Mouse (Mus musculus) intestine, postnatal 0 days (tissue): ENCODE data around the gene Cdkal1. TPM values are rescaled to one million over a fixed set of nuclear protein-coding genes. Genes with fewer than 3 reads are reported as not detected.

ENCODE experiments used
- ATAC-seq: fragments of 200-750 bp; cut with Nextera tagmentation; 2 replicates; pipeline ENCODE4 v1.8.0; 2017; ENCODE audit warnings: mild to moderate bottlenecking, moderate TSS enrichment, moderate library complexity
- H3K27ac ChIP-seq: fragments of 300-500 bp; sonication (generic); 2 replicates; pipeline ENCODE4 v1.5.1; 2014; ENCODE audit warnings: mild to moderate bottlenecking, low read depth, low read length, moderate library complexity
- H3K27me3 ChIP-seq: fragments of 300-500 bp; sonication (generic); replicated peaks from 2 replicates; pipeline ENCODE4 v1.6.1; 2014; ENCODE audit warnings: low read length, mixed read lengths; ENCODE audit not compliant: control insufficient read depth, insufficient read depth
- H3K36me3 ChIP-seq: fragments of 300-500 bp; sonication (generic); 2 replicates; pipeline ENCODE4 v1.6.1; 2014; ENCODE audit warnings: mild to moderate bottlenecking, moderate library complexity; ENCODE audit not compliant: control insufficient read depth, insufficient read depth
- H3K4me1 ChIP-seq: fragments of 300-500 bp; sonication (generic); replicated peaks from 2 replicates; pipeline ENCODE4 v1.6.1; 2014; ENCODE audit warnings: antibody characterized with exemption, low read length, mixed read lengths; ENCODE audit not compliant: control insufficient read depth, insufficient read depth
- H3K4me2 ChIP-seq: fragments of 300-500 bp; sonication (generic); replicated peaks from 2 replicates; pipeline ENCODE4 v1.6.1; 2014; ENCODE audit warnings: low read depth, mild to moderate bottlenecking, moderate library complexity
- H3K4me3 ChIP-seq: fragments of 300-500 bp; sonication (generic); 2 replicates; pipeline ENCODE4 v1.5.1; 2014; ENCODE audit warnings: low read depth, low read length
- H3K9ac ChIP-seq: fragments of 300-500 bp; sonication (generic); 2 replicates; pipeline ENCODE4 v1.6.1; 2014; ENCODE audit warnings: mild to moderate bottlenecking, low read depth, low read length
- H3K9me3 ChIP-seq: fragments of 300-500 bp; sonication (generic); 2 replicates; pipeline ENCODE4 v1.6.1; 2016; ENCODE audit warnings: mixed run types; ENCODE audit not compliant: control insufficient read depth
- CTCF ChIP-seq: sonication (generic); IDR thresholded peaks from 2 replicates; pipeline ENCODE4 v1.5.1; 2016; ENCODE audit warnings: low read depth, mild to moderate bottlenecking, control low read depth, antibody characterized with exemption, moderate library complexity
- WGBS: fragments of 180-500 bp; shearing (Covaris S2); extraction: QIAGEN DNeasy Blood & Tissue Kit; methylation state at CpG from one replicate; pipeline ENCODE4 v1.1.7; 2014; 5-methylcytosine and 5-hydroxymethylcytosine counted together
- polyA plus RNA-seq: library from polyadenylated mRNA; unstranded; fragments of >200 nt; fragmentation: Nextera tagmentation; extraction: Ambion mirVana; gene quantifications from 2 replicates; pipeline ENCODE4 v1.2.1, GENCODE M21; 2015

Gene Cdkal1
- polyA plus RNA-seq, 1 experiment from 2014 or later: 13.5 TPM

DNA sequence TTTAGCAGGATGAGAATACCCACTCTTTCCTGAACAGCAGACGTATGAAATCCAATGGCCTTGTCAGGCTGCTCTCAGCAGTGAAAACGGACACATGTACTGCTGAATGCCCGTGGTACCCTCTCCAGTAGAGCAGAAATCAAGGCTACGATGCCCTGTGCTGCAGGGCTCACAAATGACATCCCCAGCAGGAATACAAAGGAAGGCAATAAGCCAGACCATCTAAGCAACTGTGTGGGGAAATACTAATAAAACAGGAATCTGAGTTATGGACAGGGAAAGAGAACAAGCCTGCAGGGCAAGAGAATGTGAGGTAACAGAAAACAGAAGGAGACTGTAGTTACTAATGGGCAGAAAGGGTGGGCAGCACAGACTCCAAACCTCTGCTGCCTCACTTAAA, 425.6 kb downstream of the Cdkal1 start:
- Histone ChIP-seq H3K4me1 (no peaks in the 10 kb centered on the region), H3K9me3 (no peaks in the 10 kb centered on the region), H3K36me3 (no peaks in the 10 kb centered on the region), H3K4me3 (no peak overlapping the region), H3K27ac (no peak overlapping the region), H3K4me2 (no peak overlapping the region), H3K27me3 (no peaks in the 10 kb centered on the region), H3K9ac (no peak overlapping the region)
- ATAC-seq: no peak
- no peak for TF ChIP-seq CTCF
- 89% methylated on average over 4 of the region's 4 CpGs for WGBS

DNA sequence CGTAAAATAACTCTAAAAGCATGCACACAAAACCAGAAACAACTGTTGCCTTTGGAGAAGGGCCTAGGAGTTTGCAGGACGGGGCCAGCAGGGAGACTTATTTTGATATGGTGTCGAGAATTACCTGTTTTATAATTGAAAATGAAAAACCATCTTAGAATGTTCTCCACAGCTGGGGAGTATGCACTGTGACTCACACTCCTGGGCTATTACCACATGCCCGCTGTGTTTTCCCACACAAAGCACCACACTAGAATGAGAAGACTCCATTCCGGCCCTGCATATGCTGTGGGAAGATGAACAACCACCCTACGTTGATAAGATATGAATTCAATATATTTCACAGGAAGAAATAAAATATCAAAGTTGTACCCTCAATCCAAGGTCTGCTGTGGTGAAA, 426.3 kb downstream of the Cdkal1 start:
- Histone ChIP-seq H3K9me3 (no peaks in the 10 kb centered on the region), H3K4me3 (no peak overlapping the region), H3K4me1 (no peaks in the 10 kb centered on the region), H3K4me2 (no peak overlapping the region), H3K36me3 (no peaks in the 10 kb centered on the region), H3K27ac (no peak overlapping the region), H3K27me3 (no peaks in the 10 kb centered on the region), H3K9ac (no peak overlapping the region)
- 91% methylated on average over 6 of the region's 6 CpGs for WGBS
- no peak for ATAC-seq
- TF ChIP-seq CTCF: no peak

DNA sequence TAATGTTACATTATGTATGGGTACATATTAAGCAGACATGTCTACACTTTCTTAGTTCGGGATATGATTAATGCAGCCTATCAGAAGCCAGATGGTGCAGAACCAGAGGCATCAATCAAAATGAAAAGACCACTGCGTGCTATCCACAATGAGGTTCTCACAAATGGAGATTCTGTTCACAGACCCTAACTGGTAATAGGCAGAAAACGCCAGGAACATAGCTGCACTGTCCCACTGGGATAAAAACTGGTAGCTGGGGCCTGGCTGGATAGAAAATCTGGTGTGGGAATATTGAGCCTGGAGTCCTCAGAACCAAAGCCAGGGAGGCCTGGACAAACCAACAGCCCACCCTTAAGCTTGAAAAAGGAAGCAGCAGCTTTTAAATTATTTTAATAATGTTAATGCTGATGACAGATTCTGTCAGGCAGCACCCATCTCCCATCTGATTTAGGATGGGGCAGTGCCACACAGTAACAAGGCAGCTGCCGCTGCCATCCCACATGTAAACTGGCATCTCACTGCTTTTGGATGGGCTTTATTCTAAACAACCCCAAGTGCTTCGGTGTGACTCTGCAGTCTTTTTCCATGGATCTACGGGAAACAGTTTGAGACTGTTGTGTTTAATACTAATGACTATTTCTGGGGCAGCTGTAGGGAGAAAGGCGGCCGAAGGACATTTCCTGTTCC, 438.9 kb downstream of the Cdkal1 start:
- Histone ChIP-seq H3K36me3 (no peaks in the 10 kb centered on the region), H3K9me3 (no peaks in the 10 kb centered on the region), H3K4me3 (no peak overlapping the region), H3K9ac (no peak overlapping the region), H3K27me3 (no peaks in the 10 kb centered on the region), H3K4me1 (no peaks in the 10 kb centered on the region), H3K27ac (no peak overlapping the region), H3K4me2 (no peak overlapping the region)
- no peak for ATAC-seq
- TF ChIP-seq CTCF: no peak
- WGBS: 52% methylated on average over 8 of the region's 8 CpGs

DNA sequence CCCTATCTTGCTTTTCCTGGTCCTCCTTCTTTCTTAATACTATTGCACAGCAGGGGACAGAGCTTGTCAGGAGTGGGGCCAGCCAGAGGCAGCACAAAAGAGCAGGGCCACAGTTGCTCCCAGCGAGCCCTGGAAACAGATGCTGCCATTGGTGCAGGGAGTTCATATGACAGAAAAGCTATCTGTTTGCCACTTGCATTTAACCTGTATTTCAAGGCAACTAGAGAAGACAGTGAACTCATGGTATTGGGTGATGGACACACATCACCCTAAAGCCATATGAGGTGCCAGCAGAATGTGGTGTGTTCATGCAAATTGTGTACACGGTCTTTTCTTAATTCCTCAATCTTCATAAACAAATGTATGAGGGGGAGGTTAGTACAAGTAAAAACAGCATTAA, 439.5 kb downstream of the Cdkal1 start:
- WGBS: 67% methylated on average over 2 of the region's 2 CpGs

DNA sequence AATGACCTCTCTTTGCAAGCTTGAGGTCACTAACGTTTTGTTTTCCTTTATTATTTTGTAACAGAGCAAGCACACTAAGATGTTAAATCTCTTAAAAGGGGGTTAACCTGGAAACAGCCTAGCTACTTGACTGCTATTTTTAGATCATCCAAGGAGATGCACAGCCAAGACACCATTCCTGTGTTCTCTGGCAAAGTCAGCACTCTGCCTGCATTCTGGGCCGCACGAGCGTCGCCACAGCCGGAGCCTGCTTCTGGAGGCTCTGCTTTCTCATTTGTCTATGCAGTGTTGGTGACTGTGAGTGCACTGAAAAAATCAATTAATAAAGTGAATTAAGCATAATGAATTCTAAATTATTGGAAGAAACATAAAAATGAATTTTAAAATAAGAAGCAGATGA, 440.6 kb downstream of the Cdkal1 start:
- no peak for ATAC-seq
- no peak overlapping the region for H3K4me2 ChIP-seq
- H3K27ac ChIP-seq: no peak overlapping the region
- H3K9me3 ChIP-seq: no peaks in the 10 kb centered on the region
- H3K36me3 ChIP-seq: no peaks in the 10 kb centered on the region
- no peak overlapping the region for H3K9ac ChIP-seq
- H3K4me3 ChIP-seq: no peak overlapping the region
- no peak for TF ChIP-seq CTCF
- H3K4me1 ChIP-seq: no peaks in the 10 kb centered on the region
- H3K27me3 ChIP-seq: no peaks in the 10 kb centered on the region
- 66% methylated on average over 6 of the region's 6 CpGs for WGBS

More for the DNA sequence above, 439.5 kb downstream of the Cdkal1 start:
- H3K36me3 ChIP-seq: no peaks in the 10 kb centered on the region
- no peaks in the 10 kb centered on the region for H3K9me3 ChIP-seq
- no peak overlapping the region for H3K4me2 ChIP-seq
- no peaks in the 10 kb centered on the region for H3K27me3 ChIP-seq
- H3K4me1 ChIP-seq: no peaks in the 10 kb centered on the region
- no peak for ATAC-seq
- no peak overlapping the region for H3K27ac ChIP-seq
- TF ChIP-seq CTCF: no peak
- H3K9ac ChIP-seq: no peak overlapping the region
- H3K4me3 ChIP-seq: no peak overlapping the region

DNA sequence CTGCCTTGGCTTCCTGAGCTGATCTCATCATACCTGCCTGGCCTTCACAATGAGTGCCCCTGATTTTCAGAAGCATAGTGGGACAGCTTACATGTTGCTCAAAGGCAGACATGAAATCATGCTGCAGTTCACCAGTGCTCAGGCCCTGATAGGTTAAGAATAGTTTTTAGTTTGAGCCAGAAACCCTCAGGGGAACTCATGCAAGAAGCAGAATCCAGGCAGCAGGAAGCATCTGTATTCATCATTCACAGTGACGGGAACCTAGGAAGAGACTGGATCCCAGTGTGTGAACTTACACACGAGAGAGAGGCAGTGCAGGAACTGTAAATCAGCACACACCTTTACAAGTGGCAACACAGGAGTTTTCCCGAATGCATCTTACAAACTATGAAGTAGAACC, 441.0 kb downstream of the Cdkal1 start:
- no peaks in the 10 kb centered on the region for H3K9me3 ChIP-seq
- no peak overlapping the region for H3K4me2 ChIP-seq
- ATAC-seq: no peak
- no peak overlapping the region for H3K9ac ChIP-seq
- 67% methylated on average over 3 of the region's 3 CpGs for WGBS
- no peak overlapping the region for H3K27ac ChIP-seq
- H3K4me1 ChIP-seq: no peaks in the 10 kb centered on the region
- TF ChIP-seq CTCF: no peak
- H3K4me3 ChIP-seq: no peak overlapping the region
- no peaks in the 10 kb centered on the region for H3K36me3 ChIP-seq
- no peaks in the 10 kb centered on the region for H3K27me3 ChIP-seq

DNA sequence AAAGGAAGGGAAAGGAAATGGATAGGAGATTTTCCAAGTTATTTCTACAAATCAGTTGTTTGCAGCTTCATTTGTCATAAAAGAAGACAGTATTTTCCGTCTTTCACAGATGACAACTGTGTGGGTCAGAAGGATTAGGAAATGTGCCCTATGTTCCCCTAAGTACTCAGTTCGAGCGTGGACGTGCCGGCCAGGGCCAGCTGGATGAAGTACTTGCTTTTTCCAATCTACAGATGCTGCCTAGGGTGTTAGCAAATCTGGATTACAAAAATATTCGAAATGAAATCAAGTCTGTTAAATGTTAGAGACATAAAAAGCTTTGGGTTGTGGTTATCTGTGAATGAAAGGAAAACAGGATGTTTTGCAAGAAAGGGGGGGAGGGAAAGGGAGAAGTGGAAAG, 444.3 kb downstream of the Cdkal1 start:
- no peak overlapping the region for H3K4me2 ChIP-seq
- H3K9ac ChIP-seq: no peak overlapping the region
- no peak for TF ChIP-seq CTCF
- 82% methylated on average over 6 of the region's 6 CpGs for WGBS
- H3K4me3 ChIP-seq: no peak overlapping the region
- H3K9me3 ChIP-seq: no peaks in the 10 kb centered on the region
- no peak for ATAC-seq
- H3K36me3 ChIP-seq: no peaks in the 10 kb centered on the region
- no peaks in the 10 kb centered on the region for H3K4me1 ChIP-seq
- no peak overlapping the region for H3K27ac ChIP-seq
- no peaks in the 10 kb centered on the region for H3K27me3 ChIP-seq
